Mouse (Mus musculus): Measurements from ENCODE around the gene Atn1. TPM values are rescaled to one million over a fixed set of nuclear protein-coding genes. Genes with fewer than 3 reads are reported as not detected.

Gene Atn1
- polyA plus RNA-seq, 3 experiments from 2014 or later: 4.8 to 5.4 (median 5.2) TPM

- peak; percentile 19 for ATAC-seq
These were observed 16.0 kb downstream of the Atn1 start for GRCm38 (mm10) chr6:124740211-124740887.

GRCm38 (mm10) chr6:124739231-124739796 lies 17.0 kb downstream of the Atn1 start:
- no peak for ATAC-seq

- ATAC-seq: no peak
These were observed 17.8 kb downstream of the Atn1 start, which contains the start of gene Ptpn6 for GRCm38 (mm10) chr6:124738511-124739023. Gene Ptpn6, minus strand, starts transcription at chr6:124738714.

GRCm38 (mm10) chr6:124737040-124737439 lies 19.3 kb downstream of the Atn1 start:
- ATAC-seq: no peak

- ATAC-seq: no peak
These were observed 21.9 kb downstream of the Atn1 start for GRCm38 (mm10) chr6:124734417-124734816.

GRCm38 (mm10) chr6:124732476-124733370 lies 23.6 kb downstream of the Atn1 start:
- peak; percentile 81 for ATAC-seq

- ATAC-seq: no peak
These were observed 25.3 kb downstream of the Atn1 start for GRCm38 (mm10) chr6:124731038-124731437.

- ATAC-seq: peak; percentile 44
These were observed 26.2 kb downstream of the Atn1 start for GRCm38 (mm10) chr6:124729850-124730705.

GRCm38 (mm10) chr6:124728621-124729020 lies 27.7 kb downstream of the Atn1 start:
- ATAC-seq: no peak

- no peak for ATAC-seq
These were observed 31.9 kb downstream of the Atn1 start for GRCm38 (mm10) chr6:124724472-124724871.

GRCm38 (mm10) chr6:124723541-124723940 lies 32.8 kb downstream of the Atn1 start:
- ATAC-seq: peak; percentile 80

- ATAC-seq: peak; percentile 17
These were observed 33.3 kb downstream of the Atn1 start for GRCm38 (mm10) chr6:124722876-124723473.

GRCm38 (mm10) chr6:124720904-124721303 lies 35.4 kb downstream of the Atn1 start:
- ATAC-seq: no peak

GRCm38 (mm10) chr6:124719354-124719978 lies 36.9 kb downstream of the Atn1 start:
- ATAC-seq: no peak

- ATAC-seq: no peak
These were observed 37.6 kb downstream of the Atn1 start for GRCm38 (mm10) chr6:124718703-124719102.

GRCm38 (mm10) chr6:124717968-124718367 lies 38.4 kb downstream of the Atn1 start:
- no peak for ATAC-seq

GRCm38 (mm10) chr6:124716864-124717490 lies 39.3 kb downstream of the Atn1 start:
- ATAC-seq: no peak

- ATAC-seq: no peak
These were observed 43.4 kb downstream of the Atn1 start for GRCm38 (mm10) chr6:124712918-124713317.

GRCm38 (mm10) chr6:124711824-124712782 lies 44.2 kb downstream of the Atn1 start, which contains the start of the genes Emg1 and Phb2:
Gene Emg1, minus strand, starts transcription at chr6:124712178.
Gene Phb2, plus strand, starts transcription at chr6:124712336.
- ATAC-seq: peak; percentile 93
